Mouse (Mus musculus) megakaryocyte progenitor cell, adult 5-6 weeks (primary cell): Measurements from ENCODE around the gene Gnaz. TPM values are rescaled to one million over a fixed set of nuclear protein-coding genes. Genes with fewer than 3 reads are reported as not detected.

Experiments
- ATAC-seq: replicated peaks from 2 replicates; pipeline ENCODE4 v1.8.0; 2016; ENCODE audit warnings: mild to moderate bottlenecking, moderate TSS enrichment, inconsistent platforms; ENCODE audit not compliant: poor library complexity
- total RNA-seq, 2 experiments: library from RNA; stranded (forward) in 1 of 2; stranded (reverse) in 1 of 2; fragments of 157-497, 149-512 nt in 1 of 2; fragments of 200-1000 nt in 1 of 2; gene quantifications; 2 replicates each; pipeline versions ENCODE4 v1.2.3 to v1.2.4; 2015 to 2017

The Gnaz gene
- total RNA-seq (2015) (0.17 TPM in 1 of 2 replicates, not detected in the other), total RNA-seq (2017) (0.12 and 0.27 TPM in 2 replicates)

- peak; percentile 95 for ATAC-seq
These were observed at the start of gene Gnaz for GRCm38 (mm10) chr10:74966850-74967451. Gene Gnaz (plus strand): TSS chr10:74967177.

GRCm38 (mm10) chr10:74919277-74919676 lies 47.7 kb upstream of the Gnaz start:
- ATAC-seq: no peak

- ATAC-seq: peak; percentile 82
These were observed 46.0 kb upstream of the Gnaz start for GRCm38 (mm10) chr10:74920853-74921567.

GRCm38 (mm10) chr10:74921614-74922013 lies 45.4 kb upstream of the Gnaz start:
- ATAC-seq: no peak

- ATAC-seq: peak; percentile 76
These were observed 44.2 kb upstream of the Gnaz start for GRCm38 (mm10) chr10:74922763-74923162.

- ATAC-seq: no peak
These were observed 42.7 kb upstream of the Gnaz start for GRCm38 (mm10) chr10:74924274-74924673.

GRCm38 (mm10) chr10:74925324-74925723 lies 41.7 kb upstream of the Gnaz start:
- peak; percentile 72 for ATAC-seq

- no peak for ATAC-seq
These were observed 38.7 kb upstream of the Gnaz start for GRCm38 (mm10) chr10:74928276-74928675.

- 0 out of 2 replicates have a peak, but pooled peaks have one; percentile 18 for ATAC-seq
These were observed 37.4 kb upstream of the Gnaz start for GRCm38 (mm10) chr10:74929578-74929977.

GRCm38 (mm10) chr10:74930541-74930940 lies 36.4 kb upstream of the Gnaz start:
- ATAC-seq: no peak

GRCm38 (mm10) chr10:74931631-74932030 lies 35.3 kb upstream of the Gnaz start:
- ATAC-seq: no peak

GRCm38 (mm10) chr10:74932487-74932886 lies 34.5 kb upstream of the Gnaz start:
- ATAC-seq: no peak

- no peak for ATAC-seq
These were observed 33.3 kb upstream of the Gnaz start for GRCm38 (mm10) chr10:74933548-74934190.

GRCm38 (mm10) chr10:74934521-74934920 lies 32.5 kb upstream of the Gnaz start:
- no peak for ATAC-seq

GRCm38 (mm10) chr10:74935016-74935415 lies 32.0 kb upstream of the Gnaz start:
- peak; percentile 45 for ATAC-seq

- peak; percentile 75 for ATAC-seq
These were observed 29.8 kb upstream of the Gnaz start for GRCm38 (mm10) chr10:74937003-74937790.

GRCm38 (mm10) chr10:74938410-74938809 lies 28.6 kb upstream of the Gnaz start:
- ATAC-seq: no peak

- ATAC-seq: 0 out of 2 replicates have a peak, but pooled peaks have one; percentile 27
These were observed 27.7 kb upstream of the Gnaz start for GRCm38 (mm10) chr10:74939300-74939699.

- ATAC-seq: no peak
These were observed 26.2 kb upstream of the Gnaz start for GRCm38 (mm10) chr10:74940795-74941194.

- no peak for ATAC-seq
These were observed 14.0 kb upstream of the Gnaz start for GRCm38 (mm10) chr10:74952830-74953443.

- ATAC-seq: no peak
These were observed 2.6 kb upstream of the Gnaz start for GRCm38 (mm10) chr10:74964380-74964779.
